Mouse (Mus musculus) midbrain, embryonic 10.5 days (tissue): Measurements from ENCODE around the gene Supt4a. TPM values are rescaled to one million over a fixed set of nuclear protein-coding genes. Genes with fewer than 3 reads are reported as not detected.

Source experiments
- DNase-seq: peaks from one replicate; pipeline ENCODE4 v3.0.0-alpha.2; 2017; ENCODE audit warnings: low spot score
- H3K27ac ChIP-seq: fragments of 300-500 bp; sonication (generic); replicated peaks from 2 replicates; pipeline ENCODE4 v1.5.1; 2016; ENCODE audit warnings: mild to moderate bottlenecking
- H3K27me3 ChIP-seq: fragments of 300-500 bp; sonication (generic); 2 replicates; pipeline ENCODE4 v1.6.1; 2016; ENCODE audit warnings: low read depth, mild to moderate bottlenecking; ENCODE audit not compliant: poor library complexity, severe bottlenecking
- H3K36me3 ChIP-seq: fragments of 300-500 bp; sonication (generic); 2 replicates; pipeline ENCODE4 v1.6.1; 2016; ENCODE audit warnings: mild to moderate bottlenecking, moderate library complexity
- H3K4me1 ChIP-seq: fragments of 300-500 bp; sonication (generic); 2 replicates; pipeline ENCODE4 v1.6.1; 2016
- H3K4me3 ChIP-seq: fragments of 300-500 bp; sonication (generic); 2 replicates; pipeline ENCODE4 v1.5.1; 2016; ENCODE audit warnings: mild to moderate bottlenecking, moderate library complexity
- H3K9me3 ChIP-seq: fragments of 300-500 bp; sonication (generic); replicated peaks from 2 replicates; pipeline ENCODE4 v1.6.1; 2016; ENCODE audit warnings: mild to moderate bottlenecking
- WGBS: fragments of 180-500 bp; shearing (Covaris S2); methylation state at CpG from one replicate; pipeline ENCODE4 v1.1.7; 2016; 5-methylcytosine and 5-hydroxymethylcytosine counted together
- polyA plus RNA-seq: library from polyadenylated mRNA; unstranded; fragments of >200 nt; fragmentation: Nextera tagmentation; extraction: Ambion mirVana; gene quantifications from 2 replicates; pipeline ENCODE4 v1.2.1, GENCODE M21; 2016

Supt4a gene
- 157 and 171 TPM in 2 replicates for polyA plus RNA-seq

DNA sequence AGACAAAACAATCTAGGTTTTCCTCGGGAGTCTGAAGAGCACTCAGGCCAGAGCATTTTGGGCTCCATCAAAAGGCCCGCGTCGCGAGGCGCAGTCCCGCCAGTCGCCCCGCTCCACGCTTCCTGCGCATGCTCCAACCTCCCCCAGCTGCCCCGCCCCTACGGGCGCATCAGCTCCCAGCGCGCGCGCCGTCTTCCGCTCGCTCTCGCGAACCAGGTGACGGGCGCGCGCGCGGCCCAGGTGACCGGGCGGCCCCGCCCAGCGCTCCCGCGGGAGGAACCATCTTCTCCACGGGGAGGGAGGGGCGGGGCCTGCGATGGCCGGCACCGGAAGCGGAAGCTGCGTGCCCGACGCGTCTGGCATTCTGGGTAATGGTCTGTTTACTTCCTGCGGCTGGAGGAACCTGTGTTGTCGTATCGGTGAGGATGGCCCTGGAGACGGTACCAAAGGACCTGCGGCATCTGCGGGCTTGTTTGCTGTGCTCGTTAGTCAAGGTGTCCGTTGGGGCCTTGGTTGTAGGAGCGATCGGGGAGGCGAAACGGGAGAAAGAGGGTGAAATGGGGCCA, at the start of gene Supt4a:
Supt4a (plus strand) TSS at position 378 of the 566 bp plus-strand sequence.
- peak; percentile 95 for DNase-seq
- peaks cover 40% of the 10 kb centered on the region for H3K4me1 ChIP-seq
- peaks cover 27% of the 10 kb centered on the region for H3K36me3 ChIP-seq

DNA sequence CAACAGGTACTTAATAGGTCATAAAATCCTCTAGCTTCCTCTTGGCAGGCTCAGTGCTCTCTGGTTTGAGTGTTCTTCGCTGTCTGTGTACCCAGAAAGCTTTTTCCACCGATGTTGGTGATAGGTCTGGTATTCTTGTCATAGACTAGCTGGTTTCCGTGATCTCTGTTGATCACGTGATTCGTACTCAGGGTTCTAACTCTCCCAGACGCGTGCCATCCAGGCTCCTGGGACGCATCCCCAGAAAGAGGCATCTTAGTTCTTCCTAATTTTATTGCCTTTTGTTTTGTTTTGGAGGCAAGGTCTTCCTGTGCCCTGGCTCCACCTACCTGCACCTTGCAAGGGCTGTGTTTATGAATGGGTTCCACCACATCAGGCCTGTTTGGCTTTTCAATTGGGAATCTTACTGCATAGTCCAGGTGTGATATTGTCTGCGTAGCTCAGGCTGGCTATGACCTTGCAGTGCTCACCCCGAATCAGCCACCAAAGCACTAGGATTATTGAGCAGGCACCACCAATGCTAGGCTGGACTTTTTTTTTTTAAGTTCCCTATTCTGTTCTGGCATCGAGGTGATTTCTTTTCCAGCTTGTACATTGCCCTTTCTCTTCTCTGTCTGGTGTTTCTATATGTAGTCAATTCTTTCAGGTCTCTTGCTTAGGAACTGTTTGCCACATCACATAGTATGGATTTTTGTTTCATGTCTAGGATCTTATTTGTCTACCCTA, 48.7 kb upstream of the Supt4a start:
- Histone ChIP-seq H3K9me3 (no peaks in the 10 kb centered on the region), H3K4me1 (peaks cover 6% of the 10 kb centered on the region; the same call in 1 of the 2 replicates), H3K27me3 (no peaks in the 10 kb centered on the region), H3K27ac (no peak overlapping the region), H3K4me3 (no peak overlapping the region), H3K36me3 (no peaks in the 10 kb centered on the region)
- DNase-seq: no peak
- WGBS: 91% methylated on average over 11 of the region's 11 CpGs

More for the DNA sequence above, at the start of gene Supt4a:
- H3K9me3 ChIP-seq: no peaks in the 10 kb centered on the region
- H3K27ac ChIP-seq: peak within 1 kb of the TSS; percentile 88
- peak within 1 kb of the TSS; percentile 91 for H3K4me3 ChIP-seq
- under 1% methylated on average over 57 of the region's 57 CpGs for WGBS
- peaks cover 35% of the 10 kb centered on the region for H3K27me3 ChIP-seq

DNA sequence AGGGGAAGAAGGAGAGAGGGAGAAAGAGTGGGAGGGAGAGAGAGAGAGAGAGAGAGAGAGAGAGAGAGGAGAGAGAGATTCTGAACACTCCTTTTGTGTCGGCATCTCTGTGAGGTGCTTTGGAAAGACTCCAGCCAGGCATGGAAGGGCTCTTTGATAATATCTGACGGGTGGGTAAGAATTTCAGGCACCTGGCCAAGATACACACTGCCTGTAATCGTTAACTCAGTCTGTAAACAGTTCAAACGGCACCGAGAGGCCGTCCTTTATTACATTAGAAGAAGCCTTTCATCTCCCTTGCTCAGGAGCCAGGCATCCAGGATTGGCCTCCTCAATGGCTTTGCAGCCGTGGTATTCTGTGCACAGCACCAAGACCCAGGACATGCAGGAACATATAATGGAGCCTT, 47.9 kb upstream of the Supt4a start:
- DNase-seq: no peak
- Histone ChIP-seq H3K27ac (no peak overlapping the region), H3K9me3 (no peaks in the 10 kb centered on the region), H3K4me1 (peaks cover 6% of the 10 kb centered on the region; the same call in 1 of the 2 replicates), H3K4me3 (no peak overlapping the region), H3K27me3 (no peaks in the 10 kb centered on the region), H3K36me3 (no peaks in the 10 kb centered on the region)
- WGBS: 64% methylated on average over 7 of the region's 7 CpGs

DNA sequence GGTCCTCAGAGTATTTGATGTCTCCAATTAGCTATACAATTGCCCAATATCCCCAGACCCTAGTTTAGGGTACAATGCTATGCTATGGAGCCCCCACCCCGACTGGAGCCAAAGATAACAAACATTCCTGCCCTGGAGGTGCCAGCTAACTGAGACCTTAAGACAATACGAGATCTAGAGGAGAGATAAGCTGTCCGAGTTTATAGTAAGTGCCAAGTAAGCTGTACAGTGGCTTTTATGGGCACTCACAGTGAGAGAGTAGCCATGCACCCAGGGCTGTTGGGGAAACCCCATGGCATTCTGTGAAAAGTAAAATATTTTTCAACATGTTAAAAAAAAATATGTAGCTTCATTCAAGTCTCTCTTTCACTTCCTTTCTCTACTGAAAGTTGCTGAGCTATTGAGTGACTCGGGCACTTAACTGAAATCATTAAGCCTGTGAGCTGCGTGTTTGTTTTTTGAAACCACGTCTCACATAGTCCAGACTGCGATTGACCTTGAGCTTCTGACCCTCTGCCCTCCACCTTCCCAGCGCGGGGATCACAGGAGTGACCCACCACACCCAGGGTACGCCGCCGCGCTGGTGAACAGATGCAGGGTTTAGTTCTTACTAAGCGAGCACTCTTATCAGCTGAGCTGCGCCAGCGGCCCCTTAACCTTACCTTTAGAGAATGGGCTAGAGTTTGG, 47.2 kb upstream of the Supt4a start:
- DNase-seq: no peak
- H3K4me3 ChIP-seq: no peak overlapping the region
- peaks cover 6% of the 10 kb centered on the region; the same call in 1 of the 2 replicates for H3K4me1 ChIP-seq
- WGBS: 84% methylated on average over 16 of the region's 16 CpGs
- H3K27me3 ChIP-seq: no peaks in the 10 kb centered on the region
- H3K9me3 ChIP-seq: no peaks in the 10 kb centered on the region
- no peaks in the 10 kb centered on the region for H3K36me3 ChIP-seq
- no peak overlapping the region for H3K27ac ChIP-seq

DNA sequence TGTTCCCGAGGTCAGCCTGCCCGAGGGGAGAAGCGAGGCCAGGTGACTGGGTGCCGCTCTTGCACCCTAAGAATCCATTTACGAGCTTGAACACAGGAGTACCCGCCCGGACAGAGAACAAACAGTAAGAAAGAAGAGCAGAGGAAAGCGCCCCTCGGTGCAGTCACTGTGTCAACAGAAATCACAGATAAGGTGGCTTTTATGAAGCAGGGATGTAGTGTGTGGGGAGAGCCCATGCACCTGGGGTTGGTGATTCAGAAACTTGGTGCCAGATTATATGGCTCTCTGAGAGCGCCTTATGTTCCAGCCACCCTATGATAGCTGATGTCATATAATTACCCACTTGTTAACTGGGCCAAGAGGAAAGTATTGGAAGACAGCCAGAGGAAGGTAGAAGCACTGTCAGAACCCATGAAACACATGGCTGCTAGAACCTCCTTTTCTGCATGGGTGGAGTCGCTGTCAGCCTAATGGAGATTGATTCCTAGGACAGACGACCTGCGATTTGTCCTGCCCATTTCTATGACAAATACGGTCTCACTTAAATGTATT, 40.1 kb upstream of the Supt4a start:
- H3K36me3 ChIP-seq: no peaks in the 10 kb centered on the region
- no peaks in the 10 kb centered on the region for H3K9me3 ChIP-seq
- H3K4me3 ChIP-seq: no peak overlapping the region
- H3K27me3 ChIP-seq: no peaks in the 10 kb centered on the region
- H3K4me1 ChIP-seq: no peaks in the 10 kb centered on the region
- H3K27ac ChIP-seq: no peak overlapping the region
- DNase-seq: no peak
- WGBS: 85% methylated on average over 14 of the region's 14 CpGs

DNA sequence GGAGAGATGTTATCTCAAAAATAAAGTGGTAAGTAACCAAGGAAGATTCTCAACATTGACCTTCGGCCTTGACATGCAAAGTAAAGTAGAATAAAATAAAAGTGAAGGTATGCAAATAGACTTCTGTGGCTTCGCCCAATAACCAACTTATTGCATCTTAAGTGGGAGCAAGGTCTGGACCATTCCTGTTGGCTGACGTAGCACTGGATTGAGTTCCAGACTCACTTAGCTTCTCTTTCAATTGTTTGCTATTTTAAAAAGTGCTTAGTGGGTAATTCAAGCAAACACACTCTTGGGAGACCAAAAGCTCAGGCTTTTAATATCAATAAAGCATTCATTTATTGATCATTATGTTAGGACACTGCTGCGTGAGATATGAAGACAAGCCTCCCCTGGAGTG, 39.2 kb upstream of the Supt4a start:
- WGBS: 91% methylated on average over 4 of the region's 4 CpGs
- DNase-seq: no peak
- Histone ChIP-seq H3K9me3 (no peaks in the 10 kb centered on the region), H3K4me1 (no peaks in the 10 kb centered on the region), H3K27me3 (no peaks in the 10 kb centered on the region), H3K4me3 (no peak overlapping the region), H3K27ac (no peak overlapping the region), H3K36me3 (no peaks in the 10 kb centered on the region)

DNA sequence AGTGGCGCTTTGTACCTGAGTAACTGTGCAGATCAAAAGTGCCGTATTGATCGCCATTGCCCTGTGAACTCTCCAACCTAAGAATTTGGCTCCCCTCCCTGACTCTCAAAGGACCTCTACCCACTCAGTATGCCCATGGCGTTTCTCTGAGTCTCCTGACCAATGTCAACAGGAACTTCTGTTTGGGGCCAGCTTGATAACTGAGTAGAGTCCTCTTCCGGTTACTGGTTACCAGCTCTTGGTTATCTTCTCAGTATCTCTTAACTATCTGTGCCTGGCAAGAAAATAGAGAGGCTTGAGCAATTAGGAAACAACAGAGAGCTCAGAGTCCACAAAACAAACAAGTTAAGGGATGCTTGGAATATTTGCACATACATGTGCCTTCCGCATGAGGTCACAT, 36.2 kb upstream of the Supt4a start:
- WGBS: 87% methylated on average over 6 of the region's 6 CpGs
- no peaks in the 10 kb centered on the region for H3K36me3 ChIP-seq
- no peak for DNase-seq
- H3K4me1 ChIP-seq: peaks cover 9% of the 10 kb centered on the region
- H3K27me3 ChIP-seq: no peaks in the 10 kb centered on the region
- H3K27ac ChIP-seq: no peak overlapping the region
- no peaks in the 10 kb centered on the region for H3K9me3 ChIP-seq
- no peak overlapping the region for H3K4me3 ChIP-seq

DNA sequence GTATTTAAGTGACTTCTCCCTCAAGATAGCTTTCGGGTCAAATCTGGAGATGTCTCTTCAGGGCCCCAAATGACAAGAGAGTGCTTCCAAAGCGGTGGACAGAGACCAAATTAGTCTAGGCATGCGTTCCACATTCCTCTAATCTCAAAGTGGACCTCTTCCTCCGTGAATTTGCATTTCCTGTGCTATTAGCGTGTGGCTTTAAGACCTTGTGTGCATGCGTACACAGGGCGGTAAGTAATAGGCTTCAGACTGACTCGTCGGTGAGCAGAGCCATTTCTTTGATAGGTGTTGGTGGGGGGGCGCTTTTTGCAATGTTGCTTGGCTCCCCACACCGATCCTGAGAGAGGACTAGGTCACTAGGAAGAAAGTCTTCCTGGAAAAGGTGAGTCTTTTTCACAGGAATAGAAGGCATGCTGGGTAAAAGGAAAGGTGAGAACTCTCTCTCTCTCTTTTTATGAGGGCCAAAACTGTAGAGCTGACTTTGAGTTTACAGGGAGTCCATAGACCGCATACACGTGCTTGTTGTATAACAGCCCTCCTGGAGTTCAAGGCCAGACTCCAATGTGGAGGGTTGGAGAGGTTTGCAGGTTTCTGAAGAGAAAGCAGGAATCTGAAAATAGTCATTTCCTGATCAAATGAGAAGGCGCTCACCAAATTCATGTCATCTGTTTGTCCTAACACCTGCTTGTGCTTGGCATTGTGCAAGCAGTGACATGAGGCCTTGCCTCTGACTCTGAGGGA, 35.3 kb upstream of the Supt4a start:
- peaks cover 10% of the 10 kb centered on the region for H3K4me1 ChIP-seq
- H3K27me3 ChIP-seq: no peaks in the 10 kb centered on the region
- DNase-seq: no peak
- H3K4me3 ChIP-seq: no peak overlapping the region
- no peaks in the 10 kb centered on the region for H3K36me3 ChIP-seq
- H3K27ac ChIP-seq: no peak overlapping the region
- WGBS: 88% methylated on average over 14 of the region's 14 CpGs
- no peaks in the 10 kb centered on the region for H3K9me3 ChIP-seq

DNA sequence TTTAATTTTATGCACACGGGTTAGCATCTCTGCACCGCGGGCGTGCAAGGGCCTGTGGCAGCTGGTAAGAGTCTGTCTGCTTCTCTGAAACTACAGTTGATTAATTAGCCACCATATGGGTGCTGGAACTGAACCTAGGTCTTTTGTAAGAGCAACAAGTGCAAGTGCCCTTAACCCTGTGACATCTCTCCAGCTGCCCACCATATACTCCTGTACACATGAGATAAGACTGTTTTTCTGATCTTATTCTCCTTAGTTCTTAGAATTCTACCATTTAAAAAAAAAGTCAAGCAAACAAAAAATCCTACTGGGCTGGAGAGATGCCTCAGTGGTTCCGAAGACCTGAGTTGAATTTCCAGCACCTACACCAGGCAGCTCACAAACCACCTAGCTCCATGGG, 33.7 kb upstream of the Supt4a start:
- Histone ChIP-seq H3K4me3 (no peak overlapping the region), H3K4me1 (peaks cover 26% of the 10 kb centered on the region), H3K36me3 (no peaks in the 10 kb centered on the region), H3K27ac (no peak overlapping the region), H3K27me3 (0 out of 2 replicates have a peak, but pooled peaks cover 13% of the 10 kb centered on the region), H3K9me3 (no peaks in the 10 kb centered on the region)
- DNase-seq: no peak
- 97% methylated on average over 5 of the region's 5 CpGs for WGBS

DNA sequence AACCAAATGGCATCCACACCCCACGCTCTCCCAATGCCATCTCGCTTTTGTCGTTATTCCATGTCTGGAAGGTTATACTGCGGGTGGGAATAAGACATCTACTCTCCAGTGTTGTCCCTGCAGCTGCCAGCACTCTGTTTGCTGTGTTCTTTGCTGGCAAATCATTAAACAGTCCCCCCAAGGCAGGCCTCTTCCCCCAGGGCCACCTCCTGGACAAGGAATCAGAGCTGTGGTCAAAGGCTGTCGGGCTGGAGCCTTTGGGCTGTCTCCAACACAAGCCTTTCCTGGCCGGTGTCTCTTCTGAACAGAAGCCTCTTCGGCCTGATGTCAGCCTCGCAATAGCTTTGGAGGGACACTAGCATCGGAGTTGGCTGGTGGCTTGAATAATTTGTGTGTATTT, 33.1 kb upstream of the Supt4a start:
- Histone ChIP-seq H3K4me1 (peaks cover 26% of the 10 kb centered on the region), H3K4me3 (no peak overlapping the region), H3K27ac (peak overlapping the region; percentile 14), H3K36me3 (no peaks in the 10 kb centered on the region), H3K9me3 (no peaks in the 10 kb centered on the region), H3K27me3 (peaks cover 19% of the 10 kb centered on the region)
- DNase-seq: no peak
- WGBS: 90% methylated on average over 9 of the region's 9 CpGs

DNA sequence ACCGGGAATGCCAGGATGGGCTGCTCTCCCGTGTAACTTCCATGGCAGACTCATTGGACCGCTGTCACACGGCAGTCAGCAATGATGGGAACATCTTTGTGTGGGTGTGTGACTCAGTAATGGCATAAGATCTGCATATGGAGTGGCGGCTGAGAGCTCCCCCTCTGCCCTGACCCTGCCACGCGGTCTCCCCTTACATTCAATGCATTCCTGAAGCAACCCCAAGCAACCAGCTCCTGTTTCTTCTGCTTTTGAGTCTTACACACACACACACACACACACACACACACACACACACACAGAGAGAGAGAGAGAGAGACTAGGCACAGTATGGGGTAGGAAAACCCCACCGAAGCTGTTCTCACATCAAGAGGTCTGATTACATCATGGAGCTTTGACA, 29.8 kb upstream of the Supt4a start:
- no peaks in the 10 kb centered on the region for H3K36me3 ChIP-seq
- DNase-seq: peak; percentile 54
- no peak overlapping the region for H3K4me3 ChIP-seq
- H3K27ac ChIP-seq: peak overlapping the region; percentile 29
- peaks cover 44% of the 10 kb centered on the region for H3K27me3 ChIP-seq
- WGBS: 44% methylated on average over 8 of the region's 8 CpGs
- peaks cover 39% of the 10 kb centered on the region for H3K4me1 ChIP-seq
- no peaks in the 10 kb centered on the region for H3K9me3 ChIP-seq

DNA sequence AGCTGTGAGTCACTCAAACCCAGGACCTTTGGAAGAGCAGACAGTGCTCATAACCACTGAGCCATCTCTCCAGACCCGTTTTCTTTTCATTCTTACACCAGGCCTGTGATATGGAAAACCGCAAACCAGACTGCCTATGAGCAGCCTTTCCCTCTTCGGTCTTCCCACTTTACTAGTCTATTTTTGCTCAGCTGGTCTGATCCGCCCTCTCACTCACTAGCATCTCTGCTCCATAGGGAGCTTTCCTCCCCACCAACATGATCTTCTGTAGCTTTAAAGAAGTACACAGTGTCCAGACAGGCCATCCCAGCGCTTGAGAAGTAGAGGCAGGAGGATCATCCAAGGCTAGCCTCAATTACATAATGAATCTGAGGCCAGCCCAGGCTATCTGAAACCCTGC, 28.4 kb upstream of the Supt4a start:
- H3K36me3 ChIP-seq: no peaks in the 10 kb centered on the region
- no peaks in the 10 kb centered on the region for H3K9me3 ChIP-seq
- peaks cover 39% of the 10 kb centered on the region for H3K4me1 ChIP-seq
- no peak overlapping the region for H3K27ac ChIP-seq
- DNase-seq: no peak
- H3K27me3 ChIP-seq: peaks cover 44% of the 10 kb centered on the region
- WGBS: 84% methylated on average over 5 of the region's 5 CpGs
- no peak overlapping the region for H3K4me3 ChIP-seq
